Mouse (Mus musculus): ENCODE measurements around the gene Gm813.
"Not testable (repeated sequence)": the region's sequence is repeated elsewhere in the genome, so short reads cannot be mapped to it uniquely, and the experiment has no call there.

The Gm813 gene

DNA sequence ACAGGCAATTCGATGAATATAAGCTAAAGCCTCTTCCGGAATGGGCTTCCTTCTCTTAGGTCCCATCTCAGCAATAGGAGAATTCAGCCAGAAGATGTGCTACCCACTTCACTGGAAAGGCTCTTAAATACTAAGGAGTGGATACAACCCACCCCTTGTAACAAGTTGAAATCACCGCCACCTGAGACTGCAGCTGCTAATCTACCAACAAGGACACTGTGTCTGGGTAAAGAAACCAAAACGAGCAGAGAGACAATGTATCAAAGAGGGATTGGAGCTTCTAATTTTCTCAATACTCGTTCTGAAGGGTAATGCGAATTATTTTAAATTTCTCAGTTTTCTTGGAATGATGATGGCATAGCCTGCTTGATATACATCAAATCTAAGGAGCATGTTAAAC, at the start of gene Gm813:
TSS of gene Gm813 (minus strand) at position 101 of the 400 bp plus-strand sequence.
- no peak for DNase-seq (ENCODE audit: low spot score in 2 of 2)

GRCm38 (mm10) chr16:58665137-58665536, 48.4 kb upstream of the Gm813 start:
- DNase-seq (ENCODE audit: low spot score in 2 of 2) = not testable (repeated sequence)

DNA sequence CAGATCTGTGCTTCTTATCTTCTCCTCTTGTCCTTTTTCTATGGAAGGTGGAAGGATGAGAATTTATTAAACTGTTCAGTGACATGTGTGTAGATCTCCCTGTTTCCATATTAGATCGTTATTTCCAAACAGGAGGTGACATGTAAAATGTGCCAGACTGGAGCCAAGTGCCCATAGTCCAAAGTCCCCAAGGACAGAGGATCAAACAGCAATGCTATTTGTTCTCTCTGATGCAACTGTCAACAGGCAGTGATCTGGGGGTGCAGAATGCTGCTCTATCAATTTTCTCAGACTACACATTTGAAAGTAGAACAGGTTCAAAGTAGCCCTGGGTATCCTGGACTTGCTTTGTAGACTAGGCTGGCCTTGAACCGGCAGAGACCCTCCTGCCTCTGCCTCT, 47.0 kb upstream of the Gm813 start:
- DNase-seq (ENCODE audit: low spot score in 2 of 2) = no peak

DNA sequence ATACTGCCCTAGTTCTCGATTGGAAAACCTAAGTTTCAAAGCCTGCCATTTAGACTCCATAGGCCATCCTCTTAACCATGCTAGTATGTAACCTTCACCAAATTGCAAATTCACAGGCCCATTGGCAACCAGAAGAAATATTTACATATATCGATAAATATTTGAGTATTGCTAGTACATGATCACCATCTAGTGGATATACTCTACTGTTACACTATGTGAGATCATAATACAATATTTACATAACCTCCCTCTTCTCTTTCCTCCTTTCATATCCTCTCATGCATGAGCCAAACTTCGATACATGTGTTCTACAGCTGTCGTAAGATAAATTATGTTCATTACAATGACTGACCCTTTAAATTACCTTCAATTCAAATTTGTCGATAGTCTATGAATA, 46.2 kb upstream of the Gm813 start:
- no peak for DNase-seq (ENCODE audit: low spot score in 2 of 2)

- no peak for DNase-seq (ENCODE audit: low spot score in 2 of 2)
These were observed 45.6 kb upstream of the Gm813 start for GRCm38 (mm10) chr16:58662287-58662791.

GRCm38 (mm10) chr16:58661826-58662225, 45.0 kb upstream of the Gm813 start:
- no peak for DNase-seq (ENCODE audit: low spot score in 2 of 2)

GRCm38 (mm10) chr16:58658668-58659067, 41.9 kb upstream of the Gm813 start:
- DNase-seq (ENCODE audit: low spot score in 2 of 2) = no peak

GRCm38 (mm10) chr16:58656526-58656925, 39.7 kb upstream of the Gm813 start:
- no peak for DNase-seq (ENCODE audit: low spot score in 2 of 2)

- no peak for DNase-seq (ENCODE audit: low spot score in 2 of 2)
These were observed 39.0 kb upstream of the Gm813 start for GRCm38 (mm10) chr16:58655751-58656150.

DNA sequence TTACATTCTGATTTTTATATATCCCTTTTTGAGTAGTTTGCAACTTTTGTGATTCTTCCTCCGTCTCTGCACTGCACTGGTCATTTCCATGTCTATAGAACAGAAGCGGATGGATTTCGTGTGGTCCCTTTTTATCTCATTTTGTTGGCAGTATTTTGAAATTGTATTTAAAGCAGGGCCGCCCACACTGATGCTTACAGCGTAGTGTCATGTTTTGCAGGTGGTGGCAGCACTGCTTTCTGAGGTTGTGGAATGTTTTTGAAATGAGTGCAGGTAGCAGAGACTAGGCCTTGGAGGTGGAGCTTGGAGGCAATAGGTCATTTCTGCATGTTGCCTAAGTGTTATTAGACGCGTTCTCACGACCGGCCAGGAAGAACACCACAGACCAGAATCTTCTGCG, 33.2 kb upstream of the Gm813 start:
- DNase-seq (ENCODE audit: low spot score in 2 of 2) = no peak

DNA sequence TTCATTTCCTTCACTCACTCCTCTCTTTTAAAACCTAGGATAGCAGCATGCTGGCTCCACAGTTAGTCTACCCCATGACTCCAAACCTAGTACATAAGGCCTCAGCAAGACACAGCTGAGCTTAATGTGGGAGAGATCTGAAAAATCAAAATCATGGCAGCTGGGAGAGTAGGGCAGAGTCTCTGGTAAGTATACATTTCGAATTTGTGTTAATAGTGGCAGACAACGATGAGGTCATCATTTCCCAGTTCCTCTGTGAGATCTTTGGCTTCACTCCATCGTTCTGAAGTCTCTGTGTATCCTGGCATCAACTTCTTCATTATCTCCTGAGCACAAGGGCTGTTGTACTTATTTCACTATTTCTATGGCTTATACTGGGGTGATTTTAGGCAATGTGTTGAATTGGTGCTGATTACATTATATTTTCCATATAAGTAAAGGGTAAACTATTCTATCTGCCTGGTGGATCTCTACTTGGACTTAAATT, 22.0 kb upstream of the Gm813 start, which contains the start of gene E330017A01Rik:
TSS of gene E330017A01Rik (minus strand) at position 51 of the 487 bp plus-strand sequence.
- no peak for DNase-seq (ENCODE audit: low spot score in 2 of 2)

- DNase-seq (ENCODE audit: low spot score in 2 of 2) = no peak
These were observed 21.2 kb upstream of the Gm813 start for GRCm38 (mm10) chr16:58638016-58638415.

DNA sequence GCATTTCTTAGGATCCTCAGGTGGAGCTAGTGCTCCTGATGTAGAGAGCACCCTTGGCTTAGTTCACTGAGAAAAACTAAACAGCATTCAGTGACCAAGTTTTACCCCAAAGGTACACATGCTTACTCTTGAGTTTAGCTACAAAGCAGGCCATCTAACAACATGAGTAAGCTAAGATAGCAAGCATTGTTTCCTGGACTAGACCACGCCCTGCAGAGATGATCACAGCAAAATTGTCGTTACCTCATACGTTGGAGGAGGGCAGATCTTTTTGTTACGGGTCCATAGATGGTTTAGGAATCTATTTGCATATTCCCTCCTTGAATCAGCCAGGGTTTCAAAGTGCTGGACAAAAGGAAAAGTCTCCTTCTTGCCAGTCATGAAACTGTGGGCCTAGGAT, 20.7 kb upstream of the Gm813 start:
- no peak for DNase-seq (ENCODE audit: low spot score in 2 of 2)

DNA sequence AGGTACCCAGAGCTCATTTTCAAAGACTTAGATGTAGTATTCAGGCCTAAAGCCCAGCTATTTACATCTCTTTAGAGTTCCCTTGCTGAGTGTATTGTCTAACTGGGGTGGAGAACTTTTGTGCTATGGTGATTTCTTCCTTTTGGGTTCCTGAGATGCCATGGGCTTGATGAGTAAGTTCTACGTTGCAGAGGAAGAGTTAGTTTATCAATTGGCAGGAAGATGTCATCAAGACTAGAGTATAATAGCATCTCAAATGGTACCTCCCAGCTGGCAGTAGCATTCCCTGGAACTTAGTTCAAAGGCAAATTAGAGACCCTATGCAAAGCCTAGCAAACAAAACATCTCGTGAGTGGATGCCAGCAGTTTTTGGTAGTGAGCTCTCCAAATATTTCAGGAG, 19.1 kb upstream of the Gm813 start:
- no peak for DNase-seq (ENCODE audit: low spot score in 2 of 2)

DNA sequence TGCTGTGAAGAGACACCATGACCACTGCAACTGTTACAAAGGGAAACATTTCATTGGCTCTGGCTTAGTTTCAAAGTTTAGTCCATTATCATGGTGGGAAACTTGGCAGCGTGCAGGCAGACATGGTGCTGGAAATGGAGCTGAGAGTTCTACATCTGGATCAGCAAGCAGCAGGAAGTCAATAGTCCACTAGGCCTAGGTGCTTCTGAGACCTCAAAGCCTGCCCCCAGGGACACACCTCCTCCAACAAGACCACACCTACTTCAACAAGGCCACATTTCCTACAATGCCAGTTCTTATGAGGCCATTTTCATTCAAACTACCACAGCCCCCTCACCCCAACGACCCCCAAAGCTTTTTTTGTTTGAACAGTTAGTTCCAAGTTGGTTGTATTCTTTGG, 13.0 kb upstream of the Gm813 start:
- DNase-seq (ENCODE audit: low spot score in 2 of 2) = no peak

DNA sequence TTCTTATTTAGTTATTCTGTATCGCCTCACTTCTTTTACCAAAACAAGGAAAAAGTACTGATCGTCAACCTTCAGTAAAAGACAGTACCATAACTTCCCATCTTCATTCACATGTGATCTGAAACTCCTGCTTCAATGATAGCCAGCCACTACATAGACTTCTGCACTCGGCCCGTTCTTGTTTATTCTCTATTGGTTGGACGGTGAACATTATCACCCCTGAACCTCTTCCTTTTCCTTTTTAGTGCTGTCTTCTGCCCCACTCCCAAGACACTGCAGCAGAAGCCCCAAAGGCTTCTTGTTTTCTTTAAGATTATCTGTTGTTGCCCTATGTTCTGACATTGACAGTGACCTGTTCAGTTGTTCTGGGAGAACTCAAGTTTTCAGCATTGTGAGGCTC, 12.2 kb upstream of the Gm813 start:
- DNase-seq (ENCODE audit: low spot score in 2 of 2) = no peak

- DNase-seq (ENCODE audit: low spot score in 2 of 2) = no peak
These were observed 11.5 kb upstream of the Gm813 start for GRCm38 (mm10) chr16:58628336-58628680.

- no peak for DNase-seq (ENCODE audit: low spot score in 2 of 2)
These were observed 11.0 kb upstream of the Gm813 start for GRCm38 (mm10) chr16:58627597-58628335.

DNA sequence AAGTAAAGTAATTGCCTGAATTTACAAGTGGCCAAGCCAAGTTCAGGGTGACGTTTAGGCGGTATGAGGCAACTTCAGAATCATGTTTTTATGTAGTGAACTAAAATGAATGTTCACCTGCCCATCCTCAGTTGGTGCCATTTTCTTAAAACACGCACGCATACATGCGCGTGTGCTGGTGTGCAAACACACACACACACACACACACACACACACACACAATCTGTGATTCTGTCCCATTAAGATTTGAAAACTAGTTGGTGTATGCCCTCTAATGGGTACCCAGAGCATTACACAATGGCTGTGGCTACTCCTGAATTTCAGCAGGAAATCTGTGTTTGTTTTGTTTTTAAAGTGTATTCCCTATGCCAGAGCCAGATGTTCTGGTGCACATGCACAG, 7.2 kb upstream of the Gm813 start:
- peak in 1 of 2 experiments; percentile 3 for DNase-seq (ENCODE audit: low spot score in 2 of 2)

DNA sequence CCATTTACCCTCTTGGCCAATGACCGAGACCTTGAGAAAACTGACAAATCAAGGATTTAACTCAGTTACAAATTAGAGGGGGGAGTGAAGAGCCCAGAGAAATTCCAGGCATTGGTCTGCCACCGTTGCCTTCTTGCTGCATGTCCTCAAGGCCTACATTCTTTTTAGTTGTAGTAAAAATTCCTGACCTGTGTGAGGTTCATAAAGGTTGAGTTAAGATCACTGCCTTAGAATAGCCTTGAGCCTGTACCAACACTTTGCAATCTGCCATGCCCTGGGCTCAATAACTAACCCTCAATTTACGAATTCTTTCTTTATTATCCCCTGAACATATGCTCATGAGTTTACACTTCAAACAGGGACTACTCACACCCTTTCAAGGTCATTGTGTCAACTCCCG, 6.3 kb upstream of the Gm813 start:
- DNase-seq (ENCODE audit: low spot score in 2 of 2) = no peak

- DNase-seq (ENCODE audit: low spot score in 2 of 2) = no peak
These were observed 5.6 kb upstream of the Gm813 start for GRCm38 (mm10) chr16:58622377-58622776.

GRCm38 (mm10) chr16:58617346-58617745, 568 bp upstream of the Gm813 start:
- no peak for DNase-seq (ENCODE audit: low spot score in 2 of 2)

DNA sequence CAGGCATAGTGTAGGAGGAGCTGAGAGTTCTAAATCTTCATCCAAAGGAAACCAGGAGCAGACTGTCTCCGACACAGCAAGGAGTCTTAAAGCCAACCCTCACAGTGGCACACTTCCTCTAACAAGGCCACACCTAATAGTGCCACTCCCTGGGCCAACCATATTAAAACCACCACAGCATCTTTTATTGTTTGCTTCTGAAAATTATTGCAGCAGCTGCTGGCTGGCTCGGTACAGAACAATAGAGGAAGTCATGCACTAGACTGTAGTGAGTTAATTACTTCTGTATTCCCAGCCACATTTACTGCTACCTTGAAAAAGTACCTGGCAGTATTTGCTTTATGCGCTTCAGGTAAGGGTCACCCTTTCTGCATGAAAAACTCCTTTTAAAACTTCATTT, 3.8 kb downstream of the Gm813 start:
- DNase-seq (ENCODE audit: low spot score in 2 of 2) = no peak

GRCm38 (mm10) chr16:58607101-58607500, 9.7 kb downstream of the Gm813 start:
- no peak for DNase-seq (ENCODE audit: low spot score in 2 of 2)
